10 mouse cellular contexts compared by ENCODE assay signal in genomic region chr11:47658135-47658534, GRCm38 (mm10).
A peak's percentile ranks its signal among the peaks of the same experiment; 100 is the strongest.
DNase-seq lines count a peak whose midpoint lies in the region; TF ChIP-seq lines count a peak whose summit lies in the region.
"Had no signal": no experiment of that assay in that cellular context is flagged by ENCODE, and none has a peak within 500 bp of the region (broad histone marks: within the 10 kb centered on the region; RNA-seq: fewer than 3 reads in every experiment).

No protein-coding gene starts in this region.

- TF ChIP-seq CTCF in heart, adult 2 months (IDR thresholded peaks at IDR 0.05) = peak; percentile 71
- TF ChIP-seq CTCF in olfactory bulb, adult 2 months (IDR thresholded peaks at IDR 0.05; ENCODE audit: insufficient read depth, low read depth, low read length) = peak; percentile 43; the same call in 1 of the 2 replicates

- TF ChIP-seq POLR2A in heart, adult 2 months (IDR thresholded peaks at IDR 0.05; ENCODE audit: insufficient read depth, low read depth, low read length) = no peak
- TF ChIP-seq POLR2A in olfactory bulb, adult 2 months (IDR thresholded peaks at IDR 0.05; ENCODE audit: insufficient read depth, low read depth, low read length) = no peak

- DNase-seq in heart, adult 2 months = peak in 1 of 2 experiments; percentile 34
- DNase-seq in heart, adult 9 months (ENCODE audit: low spot score in 2 of 2) = no peak
- DNase-seq in ovary, postnatal 36 days (ENCODE audit: low spot score) = peak; percentile 12
- DNase-seq in ovary, postnatal 10 days (ENCODE audit: low spot score) = no peak
- peak; percentile 56 for DNase-seq in adrenal gland, postnatal 14 days
- DNase-seq in forelimb bud, embryonic 11.5 days (ENCODE audit: low read depth, low spot score) = peak; percentile 43
- no peak for DNase-seq in natural killer cell, adult 2 months (ENCODE audit: low spot score in 2 of 2)

- intact Hi-C loops in heart, adult 2 months (cut with DNase I) = no loop called here

- TF ChIP-seq EP300 in heart, adult 2 months (IDR thresholded peaks at IDR 0.05; ENCODE audit: insufficient read depth, low read depth, low read length) = no peak

- H3K4me3 ChIP-seq in heart, adult 2 months = no peak overlapping the region
- H3K4me3 ChIP-seq in olfactory bulb, adult 2 months (ENCODE audit: insufficient read depth, low read depth, low read length) = no peak overlapping the region
- H3K4me3 ChIP-seq: embryonic facial prominence, embryonic 15.5 days; stomach, embryonic 15.5 days had no signal

- no peaks in the 10 kb centered on the region for H3K36me3 ChIP-seq in heart, adult 2 months (ENCODE audit: control insufficient read depth, insufficient read depth, low read length)
- H3K36me3 ChIP-seq: embryonic facial prominence, embryonic 15.5 days; stomach, embryonic 15.5 days had no signal

- H3K27me3 ChIP-seq in heart, adult 2 months (ENCODE audit: control insufficient read depth, insufficient read depth, low read length) = no peaks in the 10 kb centered on the region
- H3K27me3 ChIP-seq: embryonic facial prominence, embryonic 15.5 days; stomach, embryonic 15.5 days had no signal

- no peak overlapping the region for H3K27ac ChIP-seq in heart, adult 2 months
- no peak overlapping the region for H3K27ac ChIP-seq in olfactory bulb, adult 2 months (ENCODE audit: insufficient read depth, low read depth, low read length)
- H3K27ac ChIP-seq: embryonic facial prominence, embryonic 15.5 days; stomach, embryonic 15.5 days had no signal

- no peak overlapping the region for H3K9ac ChIP-seq in heart, adult 2 months (ENCODE audit: low read depth, low read length)
- H3K9ac ChIP-seq: embryonic facial prominence, embryonic 15.5 days; stomach, embryonic 15.5 days had no signal

- H3K4me1 ChIP-seq in heart, adult 2 months (ENCODE audit: control insufficient read depth, insufficient read depth, low read length) = no peaks in the 10 kb centered on the region
- no peaks in the 10 kb centered on the region for H3K4me1 ChIP-seq in olfactory bulb, adult 2 months (ENCODE audit: control insufficient read depth, insufficient read depth, low read length)
- H3K4me1 ChIP-seq: embryonic facial prominence, embryonic 15.5 days; stomach, embryonic 15.5 days had no signal

- WGBS in heart, adult 2 months = 0% methylated on average over 1 of the region's 1 CpGs
- 14% methylated on average over 1 of the region's 1 CpGs for WGBS in olfactory bulb, adult 2 months

- no peaks in the 10 kb centered on the region for H3K79me2 ChIP-seq in heart, adult 2 months (replicated peaks; ENCODE audit: control insufficient read depth, insufficient read depth, low read length)

Comparison
In these comparisons a context has a peak if more than half of its experiments do, and no peak if none do; other contexts are left out.
1. DNase-seq: peak in ovary, postnatal 36 days (single experiment), adrenal gland, postnatal 14 days (single experiment) and forelimb bud, embryonic 11.5 days (single experiment); none in heart, adult 9 months (0 of 2), ovary, postnatal 10 days (single experiment) and natural killer cell, adult 2 months (0 of 2).